Mouse (Mus musculus) stomach, postnatal 0 days (tissue): Measurements from ENCODE around the gene Fam53b. TPM values are rescaled to one million over a fixed set of nuclear protein-coding genes. Genes with fewer than 3 reads are reported as not detected.
A peak's percentile ranks its signal among the peaks of the same experiment; 100 is the strongest.

Source experiments
- ATAC-seq: fragments of 200-750 bp; cut with Nextera tagmentation; 2 replicates; pipeline ENCODE4 v1.8.0; 2017; ENCODE audit not compliant: low FRiP score, low TSS enrichment
- DNase-seq: peaks from one replicate; pipeline ENCODE4 v3.0.0-alpha.2; 2016; ENCODE audit warnings: low spot score
- H3K27ac ChIP-seq: fragments of 300-500 bp; sonication (generic); replicated peaks from 2 replicates; pipeline ENCODE4 v1.5.1; 2014; ENCODE audit warnings: mild to moderate bottlenecking, control low read depth
- H3K27me3 ChIP-seq: fragments of 300-500 bp; sonication (generic); 2 replicates; pipeline ENCODE4 v1.6.1; 2014; ENCODE audit warnings: low read length; ENCODE audit not compliant: control insufficient read depth, insufficient read depth
- H3K36me3 ChIP-seq: fragments of 300-500 bp; sonication (generic); 2 replicates; pipeline ENCODE4 v1.6.1; 2014; ENCODE audit warnings: low read length, mixed read lengths; ENCODE audit not compliant: control insufficient read depth, insufficient read depth
- H3K4me1 ChIP-seq: fragments of 300-500 bp; sonication (generic); replicated peaks from 2 replicates; pipeline ENCODE4 v1.6.1; 2014; ENCODE audit warnings: antibody characterized with exemption; ENCODE audit not compliant: control insufficient read depth, insufficient read depth
- H3K4me2 ChIP-seq: fragments of 300-500 bp; sonication (generic); replicated peaks from 2 replicates; pipeline ENCODE4 v1.6.1; 2014; ENCODE audit warnings: low read depth, mild to moderate bottlenecking, control low read depth, moderate library complexity
- H3K4me3 ChIP-seq: fragments of 300-500 bp; sonication (generic); 2 replicates; pipeline ENCODE4 v1.5.1; 2014; ENCODE audit warnings: low read depth, low read length, control low read depth
- H3K9ac ChIP-seq: fragments of 300-500 bp; sonication (generic); 2 replicates; pipeline ENCODE4 v1.6.1; 2014; ENCODE audit warnings: mild to moderate bottlenecking, low read length, control low read depth, mixed read lengths
- H3K9me3 ChIP-seq: fragments of 300-500 bp; sonication (generic); 2 replicates; pipeline ENCODE4 v1.6.1; 2016; ENCODE audit warnings: low read length; ENCODE audit not compliant: control insufficient read depth
- CTCF ChIP-seq: IDR thresholded peaks from 2 replicates; pipeline ENCODE4 v1.5.1; 2016; ENCODE audit warnings: antibody characterized with exemption, low read depth, mild to moderate bottlenecking, moderate library complexity
- EP300 ChIP-seq: optimal IDR thresholded peaks from 2 replicates; pipeline ENCODE3; 2016; ENCODE audit warnings: antibody characterized with exemption
- WGBS: fragments of 180-500 bp; shearing (Covaris S2); extraction: QIAGEN DNeasy Blood & Tissue Kit; methylation state at CpG from one replicate; pipeline ENCODE4 v1.1.7; 2014; 5-methylcytosine and 5-hydroxymethylcytosine counted together
- polyA plus RNA-seq: library from polyadenylated mRNA; unstranded; fragments of >200 nt; fragmentation: Nextera tagmentation; extraction: Ambion mirVana; gene quantifications from 2 replicates; pipeline ENCODE4 v1.2.1, GENCODE M21; 2015

Gene Fam53b
- polyA plus RNA-seq, 1 experiment from 2014 or later: 8.5 TPM

GRCm38 (mm10) chr7:132698737-132699136 lies 114.9 kb downstream of the Fam53b start:
- no peaks in the 10 kb centered on the region for H3K36me3 ChIP-seq
- H3K4me2 ChIP-seq: no peak overlapping the region
- H3K27me3 ChIP-seq: no peaks in the 10 kb centered on the region
- no peak overlapping the region for H3K4me3 ChIP-seq
- no peak for TF ChIP-seq CTCF
- TF ChIP-seq EP300: no peak
- DNase-seq (no peak), ATAC-seq (no peak)
- H3K4me1 ChIP-seq: 0 out of 2 replicates have a peak, but pooled peaks cover 2% of the 10 kb centered on the region
- WGBS: 78% methylated on average over 4 of the region's 4 CpGs
- H3K9me3 ChIP-seq: no peaks in the 10 kb centered on the region
- H3K9ac ChIP-seq: no peak overlapping the region
- no peak overlapping the region for H3K27ac ChIP-seq

GRCm38 (mm10) chr7:132697258-132697796 lies 116.4 kb downstream of the Fam53b start:
- Histone ChIP-seq H3K27ac (no peak overlapping the region), H3K36me3 (no peaks in the 10 kb centered on the region), H3K9me3 (no peaks in the 10 kb centered on the region), H3K27me3 (no peaks in the 10 kb centered on the region), H3K4me3 (no peak overlapping the region), H3K4me2 (no peak overlapping the region), H3K4me1 (0 out of 2 replicates have a peak, but pooled peaks cover 2% of the 10 kb centered on the region), H3K9ac (no peak overlapping the region)
- 80% methylated on average over 8 of the region's 8 CpGs for WGBS
- DNase-seq (no peak), ATAC-seq (no peak)
- TF ChIP-seq CTCF (no peak), EP300 (no peak)

DNA sequence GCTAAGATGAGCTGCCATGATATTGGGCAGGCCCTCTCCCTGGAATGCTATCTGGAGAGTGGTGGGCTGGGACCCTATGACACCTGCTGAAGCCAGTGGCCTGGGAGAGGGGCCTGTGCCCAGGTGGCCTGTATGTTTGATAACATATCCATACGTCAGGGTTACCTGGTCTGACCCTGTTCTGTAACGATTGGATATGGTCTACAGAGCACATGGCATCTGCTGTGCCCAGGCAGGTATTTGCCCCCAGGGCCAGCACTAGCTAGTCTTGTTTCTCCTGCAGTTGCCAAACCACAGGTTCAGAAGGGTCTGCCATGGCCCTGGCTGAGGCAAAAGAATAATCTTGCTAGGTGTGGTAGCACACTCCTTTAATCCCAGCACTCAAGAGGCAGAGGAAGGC lies 120.1 kb downstream of the Fam53b start:
- no peak overlapping the region for H3K27ac ChIP-seq
- no peaks in the 10 kb centered on the region for H3K36me3 ChIP-seq
- H3K4me2 ChIP-seq: no peak overlapping the region
- H3K4me3 ChIP-seq: no peak overlapping the region
- WGBS: 84% methylated on average over 2 of the region's 2 CpGs
- no peak for DNase-seq
- no peak overlapping the region for H3K9ac ChIP-seq
- H3K9me3 ChIP-seq: no peaks in the 10 kb centered on the region
- H3K4me1 ChIP-seq: peaks cover 2% of the 10 kb centered on the region; the same call in 1 of the 2 replicates
- ATAC-seq: no peak
- TF ChIP-seq EP300 (no peak), CTCF (no peak)
- no peaks in the 10 kb centered on the region for H3K27me3 ChIP-seq

GRCm38 (mm10) chr7:132692719-132693118 lies 121.0 kb downstream of the Fam53b start:
- Histone ChIP-seq H3K27ac (no peak overlapping the region), H3K27me3 (no peaks in the 10 kb centered on the region), H3K36me3 (no peaks in the 10 kb centered on the region), H3K4me2 (no peak overlapping the region), H3K4me1 (peaks cover 9% of the 10 kb centered on the region; the same call in 1 of the 2 replicates), H3K9me3 (no peaks in the 10 kb centered on the region), H3K9ac (no peak overlapping the region), H3K4me3 (no peak overlapping the region)
- ATAC-seq (no peak), DNase-seq (no peak)
- no peak for TF ChIP-seq CTCF
- no peak for TF ChIP-seq EP300
- 84% methylated on average over 9 of the region's 9 CpGs for WGBS

GRCm38 (mm10) chr7:132690716-132691472 lies 122.8 kb downstream of the Fam53b start:
- Histone ChIP-seq H3K27ac (no peak overlapping the region), H3K9ac (no peak overlapping the region), H3K27me3 (no peaks in the 10 kb centered on the region), H3K4me2 (no peak overlapping the region), H3K9me3 (no peaks in the 10 kb centered on the region), H3K4me3 (no peak overlapping the region), H3K36me3 (no peaks in the 10 kb centered on the region), H3K4me1 (peaks cover 9% of the 10 kb centered on the region; the same call in 1 of the 2 replicates)
- TF ChIP-seq EP300 (no peak), CTCF (no peak)
- WGBS: 85% methylated on average over 14 of the region's 14 CpGs
- DNase-seq (no peak), ATAC-seq (no peak)

DNA sequence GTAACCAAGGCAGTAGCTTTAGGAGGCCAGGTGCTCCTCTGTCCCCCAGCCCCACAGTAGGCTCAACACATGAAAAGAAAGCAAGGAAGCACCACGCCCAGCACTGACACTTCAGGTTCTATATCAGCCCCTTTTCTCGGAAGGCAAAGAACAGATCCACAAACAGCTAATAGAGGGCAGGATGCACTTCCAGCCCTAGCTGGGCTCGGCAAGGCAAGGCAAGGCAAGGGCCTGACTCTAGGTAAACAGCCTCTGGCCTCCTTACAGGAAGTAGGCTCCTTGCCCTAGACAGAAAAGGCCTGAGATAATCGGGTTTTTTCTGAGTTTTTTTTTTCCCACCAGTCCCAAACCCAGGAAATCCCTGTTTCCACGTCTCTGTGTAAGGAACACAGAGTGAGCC lies 124.0 kb downstream of the Fam53b start:
- no peak for TF ChIP-seq EP300
- TF ChIP-seq CTCF: no peak
- Histone ChIP-seq H3K27ac (no peak overlapping the region), H3K27me3 (no peaks in the 10 kb centered on the region), H3K4me1 (peaks cover 9% of the 10 kb centered on the region; the same call in 1 of the 2 replicates), H3K4me3 (no peak overlapping the region), H3K4me2 (no peak overlapping the region), H3K36me3 (no peaks in the 10 kb centered on the region), H3K9ac (no peak overlapping the region), H3K9me3 (no peaks in the 10 kb centered on the region)
- ATAC-seq (peak; percentile 52; the same call in 1 of the 2 replicates), DNase-seq (peak; percentile 43)
- 52% methylated on average over 5 of the region's 5 CpGs for WGBS
